Mouse (Mus musculus): ENCODE results near the gene Rnf180.

The Rnf180 gene

GRCm38 (mm10) chr13:105132776-105133175, 161.8 kb downstream of the Rnf180 start:
- no peak for DNase-seq (ENCODE audit: low read depth, low spot score)

DNA sequence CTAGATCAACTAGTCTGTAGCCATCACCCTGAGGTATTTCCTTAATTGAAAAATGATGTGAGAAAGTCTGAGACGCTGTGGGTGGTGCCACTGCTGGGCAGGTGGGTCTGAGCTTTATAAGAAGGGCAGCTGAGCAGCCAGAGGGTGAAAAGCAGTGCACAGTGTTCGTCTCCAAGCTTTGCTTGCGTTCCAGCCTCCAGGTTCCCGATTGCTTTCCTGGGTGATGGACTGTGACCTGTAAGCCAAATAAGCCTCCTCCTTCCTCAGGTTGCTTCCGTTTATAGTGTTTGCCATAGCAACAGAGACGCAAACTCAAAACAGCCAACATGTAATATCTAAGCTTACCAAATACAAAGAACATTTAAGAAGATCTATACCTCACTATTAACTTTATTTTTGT, 162.2 kb downstream of the Rnf180 start:
- no peak for DNase-seq (ENCODE audit: low read depth, low spot score)

DNA sequence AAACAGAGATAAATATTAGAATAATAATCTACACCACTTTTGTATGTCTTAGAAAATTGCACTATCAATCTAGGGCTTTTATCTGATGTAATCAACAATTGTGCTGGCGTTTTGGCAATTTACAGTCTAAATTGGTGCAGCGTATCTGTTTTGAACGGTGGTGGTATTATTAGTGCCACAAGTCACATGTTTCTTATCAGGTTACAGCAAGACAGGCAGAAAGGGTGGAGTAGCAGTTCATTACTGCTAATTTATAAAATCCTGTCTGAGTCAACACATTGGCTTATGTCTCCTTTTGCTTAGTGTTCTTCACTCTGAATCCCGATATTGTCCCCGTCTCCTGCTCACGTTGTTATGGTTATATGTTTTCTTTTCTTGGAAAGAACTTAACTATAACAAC, 164.5 kb downstream of the Rnf180 start:
- DNase-seq (ENCODE audit: low read depth, low spot score): no peak

GRCm38 (mm10) chr13:105122092-105122491, 172.5 kb downstream of the Rnf180 start:
- no peak for DNase-seq (ENCODE audit: low read depth, low spot score)

GRCm38 (mm10) chr13:105121617-105122016, 173.0 kb downstream of the Rnf180 start:
- no peak for DNase-seq (ENCODE audit: low read depth, low spot score)

- no peak for DNase-seq (ENCODE audit: low read depth, low spot score)
Observed at GRCm38 (mm10) chr13:105111599-105111998, 183.0 kb downstream of the Rnf180 start.

DNA sequence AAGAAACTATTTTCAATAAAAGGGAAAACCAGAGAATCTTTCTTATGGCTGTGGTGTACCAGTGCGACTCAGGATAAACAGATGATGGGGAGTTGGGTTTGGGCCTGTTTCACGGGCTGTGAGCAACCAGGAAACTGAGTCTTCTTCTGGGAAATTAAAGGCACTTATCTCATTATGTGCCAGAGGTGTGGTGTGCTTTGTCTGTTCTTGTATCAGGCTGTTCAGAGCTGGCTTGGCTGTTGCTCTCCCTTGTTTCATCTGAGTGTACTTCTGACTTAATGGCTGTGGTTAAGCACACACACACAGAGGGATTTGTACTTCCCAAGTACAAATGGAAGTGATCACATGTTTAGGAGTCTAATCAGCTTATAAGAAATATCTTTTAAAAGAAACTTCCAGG, 190.2 kb downstream of the Rnf180 start:
- no peak for DNase-seq (ENCODE audit: low read depth, low spot score)

- DNase-seq (ENCODE audit: low read depth, low spot score): no peak
Observed at GRCm38 (mm10) chr13:105100705-105101104, 193.9 kb downstream of the Rnf180 start.

DNA sequence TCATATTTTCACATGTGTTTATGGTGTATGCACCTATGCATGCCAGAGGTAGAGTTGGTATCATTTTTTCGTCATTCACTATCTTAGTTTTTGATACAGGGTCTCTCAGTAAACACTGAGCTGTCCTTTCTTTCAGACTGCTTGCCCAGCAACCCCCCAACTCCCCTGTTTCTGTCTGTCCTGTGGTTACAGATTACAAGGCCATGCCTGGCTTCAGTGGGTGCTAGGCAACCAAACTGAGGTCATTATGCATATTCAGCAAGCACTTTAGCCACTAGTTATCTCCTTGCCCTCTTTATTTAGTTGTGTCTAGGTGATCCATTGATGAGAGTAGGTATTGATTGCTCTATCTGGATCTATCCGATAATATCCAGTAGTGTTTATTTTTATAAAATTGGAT, 198.3 kb downstream of the Rnf180 start:
- no peak for DNase-seq (ENCODE audit: low read depth, low spot score)

GRCm38 (mm10) chr13:105089276-105089675, 205.3 kb downstream of the Rnf180 start:
- DNase-seq (ENCODE audit: low read depth, low spot score): no peak

DNA sequence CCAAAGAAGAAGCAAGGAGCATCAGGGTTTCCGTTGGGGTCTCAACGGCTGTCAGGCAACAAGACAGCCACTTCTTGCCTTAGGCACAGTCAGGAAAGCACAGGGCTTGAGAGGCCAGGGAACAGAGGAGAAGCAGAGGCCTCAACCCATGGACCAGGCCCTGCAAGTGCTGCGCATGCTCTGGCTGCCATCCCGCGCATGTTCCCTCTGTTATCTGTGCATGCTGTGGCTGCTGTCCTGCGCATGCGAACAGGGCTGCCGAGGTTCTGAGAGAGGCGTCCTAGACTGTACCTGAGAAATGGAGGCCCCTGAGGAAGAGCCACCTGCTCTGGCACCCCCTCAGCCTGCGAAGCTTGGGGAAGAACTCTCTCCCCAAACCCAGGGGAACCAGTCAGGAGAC, 212.8 kb downstream of the Rnf180 start, which contains the start of gene 4933425L06Rik:
TSS of gene 4933425L06Rik (plus strand) at position 261 of the 400 bp plus-strand sequence.
- no peak for DNase-seq (ENCODE audit: low read depth, low spot score)

All from retina, adult 2 months (tissue).